Mouse (Mus musculus): ENCODE measurements around the gene Lmx1b. TPM values are rescaled to one million over a fixed set of nuclear protein-coding genes. Genes with fewer than 3 reads are reported as not detected.

Gene Lmx1b
- polyA plus RNA-seq (2015; fragmentation: Nextera tagmentation; extraction: Ambion mirVana): 0.06 and 0.13 TPM in 2 replicates

DNA sequence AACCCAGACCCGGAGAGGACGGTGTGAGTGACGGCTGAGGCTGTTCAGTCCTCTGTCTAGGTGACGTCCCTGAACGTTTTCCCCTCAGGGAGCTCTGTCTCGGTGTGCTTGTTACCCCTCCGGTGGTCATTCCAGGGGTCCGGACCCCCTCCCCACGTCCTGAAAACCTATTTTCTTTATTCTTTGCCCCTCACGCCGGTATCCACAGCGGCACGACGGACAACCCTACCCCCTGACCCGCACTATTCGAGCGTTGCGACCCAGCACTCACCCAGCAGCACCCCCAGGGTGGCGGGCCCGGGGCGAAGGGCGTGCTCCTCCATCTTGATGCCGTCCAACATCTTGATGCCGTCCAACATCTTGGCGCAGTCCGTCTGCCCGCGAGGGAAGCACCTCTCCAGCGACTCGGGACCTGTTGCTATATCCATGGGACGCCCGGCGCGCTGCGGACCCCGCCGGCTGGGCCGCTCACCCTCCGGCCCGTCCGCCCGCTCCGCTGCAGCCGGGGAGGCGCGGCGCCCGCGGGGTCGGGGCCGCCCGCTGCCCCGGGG, at the start of gene Lmx1b:
Gene Lmx1b (minus strand): TSS at position 341 of the 551 bp plus-strand sequence.
- ATAC-seq (replicated peaks): no peak
- Histone ChIP-seq H3K4me2 (replicated peaks) (peak within 1 kb of the TSS; percentile 43), H3K4me1 (peaks cover 38% of the 10 kb centered on the region), H3K27ac (replicated peaks) (no peak within 1 kb of the TSS), H3K9ac (replicated peaks) (no peak within 1 kb of the TSS), H3K4me3 (peak within 1 kb of the TSS; percentile 31), H3K9me3 (no peaks in the 10 kb centered on the region), H3K27me3 (peaks cover 92% of the 10 kb centered on the region), H3K36me3 (no peaks in the 10 kb centered on the region)
- 1% methylated on average over 49 of the region's 53 CpGs for WGBS

DNA sequence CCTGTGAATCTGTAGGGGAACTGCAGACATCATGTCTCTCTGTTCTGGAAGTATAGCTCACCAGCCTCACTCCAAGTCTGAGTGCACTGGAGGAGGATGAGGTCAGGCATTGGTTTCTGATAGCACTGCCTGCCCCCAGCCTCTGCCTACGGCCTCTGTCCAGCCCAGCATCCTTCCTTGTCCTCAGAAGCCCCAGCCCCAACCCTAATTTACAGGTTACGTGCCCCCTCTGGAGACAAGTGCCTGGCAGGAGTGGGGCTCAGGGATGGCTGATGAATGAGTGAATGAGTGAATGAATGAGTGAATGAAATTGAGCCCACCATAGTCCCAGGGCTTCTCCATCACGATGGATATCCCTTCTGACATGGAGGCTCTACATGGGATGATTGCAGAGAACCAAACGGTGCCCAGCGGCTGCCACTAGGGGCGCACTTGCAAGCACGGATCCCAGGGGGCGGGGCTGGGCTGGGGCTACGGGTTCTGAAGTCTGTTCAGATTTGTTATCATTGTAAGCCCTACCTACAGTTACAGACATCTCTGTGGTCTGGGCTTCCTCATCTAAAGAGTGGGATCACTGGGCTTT, 49.7 kb upstream of the Lmx1b start:
- Histone ChIP-seq H3K9me3 (no peaks in the 10 kb centered on the region), H3K4me2 (replicated peaks) (no peak overlapping the region), H3K36me3 (no peaks in the 10 kb centered on the region), H3K27ac (replicated peaks) (no peak overlapping the region), H3K4me3 (no peak overlapping the region), H3K4me1 (peaks cover 11% of the 10 kb centered on the region), H3K27me3 (no peaks in the 10 kb centered on the region), H3K9ac (replicated peaks) (no peak overlapping the region)
- peak; percentile 35; the same call in 1 of the 2 replicates for ATAC-seq (replicated peaks)
- WGBS: 29% methylated on average over 9 of the region's 9 CpGs

DNA sequence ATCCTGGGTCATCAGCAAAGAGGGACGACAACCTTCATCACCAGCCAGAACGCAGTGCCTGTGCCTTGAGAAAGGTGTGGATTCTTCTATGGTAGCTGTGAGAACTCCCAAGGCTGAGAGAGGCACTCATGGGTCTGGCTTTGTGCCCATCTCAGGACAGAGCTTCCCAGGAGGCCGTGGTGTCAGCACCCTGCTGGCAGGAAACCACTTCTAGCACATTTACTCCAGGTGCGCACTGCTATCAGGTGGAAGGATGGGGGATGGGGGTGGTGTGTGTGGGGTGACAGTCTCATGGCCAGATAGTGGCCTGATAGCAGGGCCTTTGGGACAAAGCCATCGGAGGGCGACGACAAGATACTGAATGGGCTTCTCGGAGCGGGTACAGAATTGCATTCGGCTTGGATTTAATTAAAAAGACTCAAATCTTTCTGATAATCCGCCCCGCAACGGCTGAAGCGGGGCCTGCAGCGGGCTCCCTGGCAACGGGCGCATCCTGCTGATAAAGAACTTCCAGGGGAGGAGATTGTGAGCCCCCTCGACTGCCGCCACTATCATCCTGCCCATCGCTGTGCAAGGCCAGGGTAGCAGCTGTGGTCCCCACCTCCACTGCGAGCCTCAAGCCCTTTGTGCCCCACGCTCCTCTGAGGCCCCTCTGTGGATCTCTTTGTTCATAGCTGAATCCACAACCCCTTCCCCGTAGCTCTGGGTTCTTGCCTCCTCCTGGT, 49.0 kb upstream of the Lmx1b start:
- no peak overlapping the region for H3K27ac ChIP-seq (replicated peaks)
- H3K9me3 ChIP-seq: no peaks in the 10 kb centered on the region
- H3K36me3 ChIP-seq: no peaks in the 10 kb centered on the region
- no peak overlapping the region for H3K4me3 ChIP-seq
- H3K27me3 ChIP-seq: no peaks in the 10 kb centered on the region
- H3K4me1 ChIP-seq: peaks cover 11% of the 10 kb centered on the region
- H3K4me2 ChIP-seq (replicated peaks): no peak overlapping the region; the same call in 1 of the 2 replicates
- no peak for ATAC-seq (replicated peaks)
- WGBS: 40% methylated on average over 23 of the region's 23 CpGs
- no peak overlapping the region; the same call in 1 of the 2 replicates for H3K9ac ChIP-seq (replicated peaks)

DNA sequence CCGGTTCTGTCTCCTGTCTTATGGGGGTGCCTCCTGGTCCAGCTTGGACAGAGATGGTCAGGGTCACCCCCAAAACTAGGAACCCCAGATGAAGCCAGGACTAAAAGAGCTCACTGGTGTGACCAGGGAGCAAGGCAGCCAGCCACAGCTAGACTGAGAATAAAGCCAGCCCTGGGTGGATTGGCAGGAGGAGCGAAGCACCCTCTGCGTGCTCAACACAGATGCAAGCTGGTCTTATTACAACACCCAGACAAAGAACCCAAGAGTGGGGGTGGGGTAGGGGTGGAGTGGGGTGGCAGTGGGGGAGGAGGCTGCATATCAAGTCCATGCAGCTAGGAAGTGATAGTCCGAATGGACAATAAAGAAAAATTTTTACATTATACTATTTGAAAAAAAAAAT, 43.3 kb upstream of the Lmx1b start:
- Histone ChIP-seq H3K9me3 (no peaks in the 10 kb centered on the region), H3K36me3 (no peaks in the 10 kb centered on the region), H3K4me2 (replicated peaks) (no peak overlapping the region), H3K9ac (replicated peaks) (no peak overlapping the region), H3K27ac (replicated peaks) (no peak overlapping the region), H3K27me3 (peaks cover 3% of the 10 kb centered on the region; the same call in 1 of the 2 replicates), H3K4me3 (no peak overlapping the region), H3K4me1 (peaks cover 8% of the 10 kb centered on the region)
- WGBS: 29% methylated on average over 4 of the region's 4 CpGs
- peak; percentile 61; the same call in 1 of the 2 replicates for ATAC-seq (replicated peaks)

DNA sequence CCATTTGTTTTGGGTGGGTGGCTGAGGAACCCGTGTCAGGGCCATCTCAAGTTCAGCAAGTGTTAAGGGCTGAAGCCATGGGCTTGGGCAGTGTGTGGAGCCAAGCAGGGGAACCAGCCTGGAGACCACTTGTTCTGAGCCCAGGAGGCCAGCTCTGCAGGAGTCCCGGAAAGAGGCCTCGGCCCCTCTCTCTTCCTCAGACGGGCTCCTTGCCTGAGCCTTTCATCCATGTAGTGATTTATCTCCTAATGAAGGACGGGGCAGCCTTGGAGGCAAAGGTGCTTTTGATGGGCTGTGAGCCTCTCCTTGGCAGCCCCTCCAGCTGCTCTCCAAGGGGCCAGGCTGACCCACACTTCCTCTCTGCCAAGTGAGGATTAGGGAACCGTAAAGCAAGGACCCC, 42.8 kb upstream of the Lmx1b start:
- no peaks in the 10 kb centered on the region for H3K36me3 ChIP-seq
- no peak overlapping the region for H3K27ac ChIP-seq (replicated peaks)
- H3K4me1 ChIP-seq: peaks cover 8% of the 10 kb centered on the region
- no peaks in the 10 kb centered on the region for H3K9me3 ChIP-seq
- no peak overlapping the region for H3K9ac ChIP-seq (replicated peaks)
- WGBS: 38% methylated on average over 6 of the region's 6 CpGs
- peaks cover 3% of the 10 kb centered on the region; the same call in 1 of the 2 replicates for H3K27me3 ChIP-seq
- no peak for ATAC-seq (replicated peaks)
- H3K4me3 ChIP-seq: no peak overlapping the region
- no peak overlapping the region for H3K4me2 ChIP-seq (replicated peaks)

DNA sequence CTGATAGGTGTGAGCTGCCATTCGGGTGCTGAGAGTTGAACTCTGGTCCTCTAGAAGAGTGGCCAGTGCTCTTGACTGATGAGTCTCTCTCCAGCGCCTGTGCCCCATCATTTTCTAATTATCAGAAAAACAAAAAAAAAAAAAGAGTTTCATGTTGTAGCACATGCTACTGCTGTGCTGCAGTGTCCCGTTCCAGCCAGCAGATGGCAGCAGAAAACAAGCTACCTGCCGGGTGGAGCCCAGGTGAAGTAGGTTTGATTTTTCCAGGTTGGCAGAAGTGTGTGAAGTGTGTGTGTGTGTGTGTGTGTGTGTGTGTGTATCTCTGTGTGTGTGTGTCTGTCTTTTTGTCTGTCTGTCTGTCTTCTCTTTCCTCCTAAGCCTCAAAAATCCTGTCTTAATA, 41.9 kb upstream of the Lmx1b start:
- Histone ChIP-seq H3K27ac (replicated peaks) (no peak overlapping the region), H3K27me3 (peaks cover 3% of the 10 kb centered on the region; the same call in 1 of the 2 replicates), H3K4me2 (replicated peaks) (no peak overlapping the region), H3K9ac (replicated peaks) (no peak overlapping the region), H3K36me3 (no peaks in the 10 kb centered on the region), H3K4me1 (peaks cover 8% of the 10 kb centered on the region), H3K9me3 (no peaks in the 10 kb centered on the region), H3K4me3 (no peak overlapping the region)
- 8% methylated on average over 4 of the region's 4 CpGs for whole genome bisulfite sequencing
- no peak; the same call in 1 of the 2 replicates for ATAC-seq (replicated peaks)

DNA sequence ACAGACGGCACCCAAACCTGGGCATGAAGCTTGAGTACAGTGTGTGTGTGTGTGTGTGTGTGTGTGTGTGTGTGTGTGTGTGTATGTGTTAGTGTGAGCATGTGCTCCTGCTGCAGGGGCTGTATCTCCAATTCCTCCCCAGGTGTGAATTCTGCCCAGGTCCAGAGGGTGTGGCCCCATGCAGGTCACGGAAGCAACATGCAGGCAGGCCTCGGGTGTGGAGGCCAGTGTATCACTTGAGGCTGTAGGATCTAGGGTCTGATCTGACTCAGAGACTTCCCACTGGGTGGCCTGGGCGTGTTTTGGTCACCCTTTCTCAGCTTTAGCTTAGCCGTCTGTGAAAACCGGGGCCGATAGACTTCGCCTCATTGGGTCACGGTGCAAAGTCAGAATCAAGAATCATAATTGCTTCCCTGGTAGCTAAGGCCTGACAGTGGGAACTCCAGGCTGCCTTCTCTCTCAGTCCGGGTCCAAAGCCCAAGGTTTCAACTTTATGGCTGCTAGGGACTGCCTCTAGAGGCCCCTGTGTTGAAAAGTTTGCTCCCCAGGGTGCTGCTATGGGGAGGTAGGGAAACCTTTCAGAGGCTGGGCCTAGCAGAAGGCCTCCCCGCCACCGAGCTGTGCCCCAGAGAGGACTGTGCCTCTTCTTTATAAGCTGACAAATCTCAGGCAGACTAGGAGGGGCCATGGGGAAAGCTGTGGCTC, 38.8 kb upstream of the Lmx1b start:
- H3K36me3 ChIP-seq: no peaks in the 10 kb centered on the region
- H3K27me3 ChIP-seq: peaks cover 3% of the 10 kb centered on the region; the same call in 1 of the 2 replicates
- no peak for ATAC-seq (replicated peaks)
- H3K27ac ChIP-seq (replicated peaks): no peak overlapping the region
- H3K4me3 ChIP-seq: no peak overlapping the region
- H3K9ac ChIP-seq (replicated peaks): no peak overlapping the region
- 70% methylated on average over 12 of the region's 12 CpGs for WGBS
- no peaks in the 10 kb centered on the region for H3K9me3 ChIP-seq
- H3K4me2 ChIP-seq (replicated peaks): no peak overlapping the region
- H3K4me1 ChIP-seq: peaks cover 8% of the 10 kb centered on the region

DNA sequence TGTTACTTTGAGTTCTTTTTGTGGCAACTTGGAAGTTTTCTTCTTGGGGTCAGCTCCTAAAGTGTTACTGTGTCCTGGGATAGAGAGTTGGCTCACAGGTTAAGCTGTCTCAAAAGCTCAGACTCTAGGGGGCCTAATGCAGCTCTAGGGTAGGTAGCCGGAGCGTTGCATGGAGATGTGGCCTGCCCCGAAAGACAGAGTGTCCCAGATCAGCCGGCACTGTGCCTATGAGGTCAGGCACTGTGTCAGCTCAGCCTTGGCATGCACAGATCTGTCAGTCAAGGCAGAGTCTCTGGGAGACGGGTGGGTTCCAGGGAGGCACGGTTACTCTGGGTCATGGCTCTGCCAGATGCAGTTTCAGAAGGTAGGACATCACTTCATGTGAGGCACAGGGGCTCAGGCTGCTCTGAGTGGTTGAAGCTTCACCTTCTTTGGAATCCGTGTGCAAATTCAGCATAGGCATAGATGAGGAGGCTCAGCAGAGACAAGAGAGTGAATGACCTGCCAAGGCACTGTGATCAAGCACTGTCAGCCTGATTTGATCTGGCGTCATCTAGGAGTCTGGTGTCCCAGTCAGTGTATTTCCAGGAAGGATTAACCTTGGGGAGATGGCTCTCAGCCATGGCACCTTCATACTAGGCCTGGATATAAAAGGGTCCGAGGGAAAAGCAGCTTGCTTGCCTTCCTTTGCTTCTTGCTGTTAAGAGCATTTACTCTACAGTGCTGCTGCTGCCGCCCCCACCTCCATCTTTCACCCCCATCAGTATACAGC, 32.6 kb upstream of the Lmx1b start:
- Histone ChIP-seq H3K27me3 (no peaks in the 10 kb centered on the region), H3K4me2 (replicated peaks) (no peak overlapping the region), H3K4me3 (no peak overlapping the region), H3K27ac (replicated peaks) (no peak overlapping the region), H3K4me1 (no peaks in the 10 kb centered on the region), H3K9me3 (no peaks in the 10 kb centered on the region), H3K9ac (replicated peaks) (no peak overlapping the region), H3K36me3 (no peaks in the 10 kb centered on the region)
- 79% methylated on average over 10 of the region's 10 CpGs for WGBS
- ATAC-seq (replicated peaks): no peak

DNA sequence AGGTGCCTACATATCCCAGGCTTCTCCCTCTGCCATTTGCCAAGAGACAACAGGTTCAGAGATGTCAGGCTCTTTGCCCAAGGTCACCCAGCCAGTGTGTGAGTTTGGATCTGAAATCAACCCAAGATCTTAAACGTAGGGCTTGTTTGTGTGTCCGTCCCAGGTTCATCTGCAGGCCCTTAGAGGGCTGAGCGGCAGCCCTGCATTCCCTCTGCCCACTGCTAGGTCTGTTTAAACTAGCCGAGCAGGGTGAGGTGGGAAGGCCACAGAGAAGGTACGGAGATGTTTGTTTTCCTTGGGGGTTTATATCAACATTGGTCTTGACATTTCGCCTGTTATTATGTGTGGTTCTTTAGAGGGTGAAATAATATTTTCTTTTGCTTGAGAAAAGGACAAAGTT, 28.4 kb upstream of the Lmx1b start:
- H3K27me3 ChIP-seq: no peaks in the 10 kb centered on the region
- H3K27ac ChIP-seq (replicated peaks): no peak overlapping the region
- H3K4me3 ChIP-seq: no peak overlapping the region
- H3K9me3 ChIP-seq: no peaks in the 10 kb centered on the region
- H3K4me2 ChIP-seq (replicated peaks): no peak overlapping the region
- WGBS: 80% methylated on average over 6 of the region's 6 CpGs
- ATAC-seq (replicated peaks): no peak
- no peak overlapping the region for H3K9ac ChIP-seq (replicated peaks)
- no peaks in the 10 kb centered on the region for H3K36me3 ChIP-seq
- peaks cover 14% of the 10 kb centered on the region; the same call in 1 of the 2 replicates for H3K4me1 ChIP-seq

DNA sequence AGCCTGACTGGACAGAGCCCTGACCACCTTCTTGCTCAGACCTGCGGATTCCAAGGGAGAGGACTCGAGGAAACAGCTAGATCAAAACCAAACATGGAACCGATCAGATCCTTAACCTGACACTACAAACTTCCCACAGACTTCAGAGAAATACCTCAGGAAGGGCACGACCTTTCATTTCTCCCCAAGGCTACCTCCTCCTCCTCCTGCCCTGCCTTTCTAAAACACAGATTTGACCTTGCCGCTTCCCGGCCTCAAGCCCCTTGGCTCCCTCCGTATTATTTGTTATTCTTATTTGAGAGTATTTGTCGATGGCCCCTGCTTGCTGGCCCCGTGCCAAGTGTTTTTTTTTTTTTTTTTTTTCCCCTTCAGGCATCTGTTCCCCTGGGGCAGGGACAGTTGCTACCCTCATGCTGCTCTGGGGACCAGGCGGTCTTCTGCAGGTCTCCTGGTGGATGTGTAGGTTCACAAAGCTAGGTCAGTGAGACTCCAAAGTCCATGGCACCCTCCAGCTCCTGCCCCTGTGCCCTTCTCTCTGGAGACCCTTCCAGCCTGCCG, 26.2 kb upstream of the Lmx1b start:
- Histone ChIP-seq H3K4me1 (peaks cover 14% of the 10 kb centered on the region; the same call in 1 of the 2 replicates), H3K27ac (replicated peaks) (no peak overlapping the region), H3K9ac (replicated peaks) (no peak overlapping the region), H3K4me3 (no peak overlapping the region), H3K4me2 (replicated peaks) (no peak overlapping the region), H3K27me3 (no peaks in the 10 kb centered on the region), H3K36me3 (no peaks in the 10 kb centered on the region), H3K9me3 (no peaks in the 10 kb centered on the region)
- no peak for ATAC-seq (replicated peaks)
- WGBS: 51% methylated on average over 11 of the region's 11 CpGs

DNA sequence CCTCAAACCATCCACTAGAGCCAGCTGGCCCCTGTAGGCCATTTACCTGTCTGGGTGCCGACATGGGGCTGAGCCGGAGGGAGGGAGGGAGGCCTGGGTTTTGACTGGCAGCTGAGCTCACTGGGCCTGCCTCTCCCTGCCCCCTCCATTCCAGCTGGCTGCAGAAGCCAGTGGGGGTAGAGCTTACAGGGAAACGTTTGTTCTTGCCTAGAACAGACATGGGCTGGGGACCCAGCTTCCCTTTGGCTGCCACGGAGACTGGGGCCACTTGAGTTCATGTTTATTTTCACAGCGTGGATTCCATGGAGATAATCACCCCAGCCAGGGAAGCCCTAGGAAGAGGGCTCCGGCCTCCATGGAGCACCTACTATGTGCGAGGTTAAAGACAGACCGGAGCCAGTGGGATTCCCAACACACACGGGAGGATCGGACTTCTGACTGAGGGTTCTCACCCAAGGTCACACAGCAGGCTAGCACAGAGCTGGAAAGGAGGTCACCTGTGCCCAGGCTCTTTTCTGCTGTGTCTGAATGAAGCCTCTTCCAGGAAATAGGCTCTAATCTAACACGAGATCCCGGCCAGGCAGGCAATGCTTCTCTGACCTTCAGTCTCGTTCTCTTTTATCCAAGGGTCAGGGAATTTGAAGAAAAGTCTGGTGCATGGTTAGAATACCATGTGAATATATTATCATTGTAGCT, 25.2 kb upstream of the Lmx1b start:
- H3K9ac ChIP-seq (replicated peaks): no peak overlapping the region
- H3K4me1 ChIP-seq: peaks cover 14% of the 10 kb centered on the region; the same call in 1 of the 2 replicates
- no peak overlapping the region for H3K4me3 ChIP-seq
- no peak overlapping the region for H3K4me2 ChIP-seq (replicated peaks)
- ATAC-seq (replicated peaks): no peak
- H3K36me3 ChIP-seq: no peaks in the 10 kb centered on the region
- no peaks in the 10 kb centered on the region for H3K9me3 ChIP-seq
- H3K27me3 ChIP-seq: no peaks in the 10 kb centered on the region
- H3K27ac ChIP-seq (replicated peaks): no peak overlapping the region
- WGBS: 39% methylated on average over 13 of the region's 13 CpGs
